Comparison of ENCODE assay signal across 8 mouse cellular contexts in the genomic region with DNA sequence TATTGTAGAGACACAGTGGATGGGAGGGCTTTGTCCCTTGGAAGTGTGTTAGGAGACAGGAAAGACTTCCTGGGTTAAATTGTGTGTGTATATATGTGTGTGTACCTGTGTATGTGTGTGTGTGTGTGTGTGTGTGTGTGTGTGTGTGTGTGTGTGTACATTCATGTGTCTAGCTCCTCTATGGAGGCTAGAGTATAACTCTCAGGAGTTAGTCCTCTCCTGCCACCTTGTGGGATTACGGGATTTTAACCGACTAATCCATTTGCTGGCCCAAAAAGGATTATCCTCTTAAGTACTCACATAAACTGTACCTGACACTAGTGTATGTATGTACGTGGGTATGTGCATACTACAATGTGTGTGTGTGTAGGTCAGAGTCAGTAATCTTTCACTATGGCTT.
DNase-seq lines count a peak whose midpoint lies in the region; ATAC-seq lines count a peak whose summit lies in the region.
"Had no signal": no experiment of that assay in that cellular context is flagged by ENCODE, and none has a peak within 500 bp of the region (broad histone marks: within the 10 kb centered on the region; RNA-seq: fewer than 3 reads in every experiment).

No protein-coding gene starts in this region.

- H3K4me2 ChIP-seq in intestine, embryonic 15.5 days (replicated peaks) = no peak overlapping the region
- H3K4me2 ChIP-seq in midbrain, embryonic 15.5 days = no peak overlapping the region
- H3K4me2 ChIP-seq: limb, embryonic 12.5 days had no signal

- ATAC-seq in intestine, embryonic 15.5 days = peak; percentile 53
- ATAC-seq in midbrain, embryonic 15.5 days (replicated peaks) = peak; percentile 63

- H3K27me3 ChIP-seq in intestine, embryonic 15.5 days (replicated peaks) = no peaks in the 10 kb centered on the region
- no peaks in the 10 kb centered on the region for H3K27me3 ChIP-seq in midbrain, embryonic 15.5 days (replicated peaks)
- H3K27me3 ChIP-seq: limb, embryonic 12.5 days had no signal

- H3K4me1 ChIP-seq in intestine, embryonic 15.5 days (replicated peaks) = no peaks in the 10 kb centered on the region
- no peaks in the 10 kb centered on the region for H3K4me1 ChIP-seq in midbrain, embryonic 15.5 days
- H3K4me1 ChIP-seq: limb, embryonic 12.5 days had no signal

- H3K9me3 ChIP-seq in intestine, embryonic 15.5 days = no peaks in the 10 kb centered on the region
- H3K9me3 ChIP-seq in midbrain, embryonic 15.5 days = no peaks in the 10 kb centered on the region
- H3K9me3 ChIP-seq: limb, embryonic 12.5 days had no signal

- H3K27ac ChIP-seq in intestine, embryonic 15.5 days = no peak overlapping the region
- H3K27ac ChIP-seq in midbrain, embryonic 15.5 days = no peak overlapping the region
- H3K27ac ChIP-seq: limb, embryonic 12.5 days had no signal

- intact Hi-C loops in left cerebral cortex, postnatal 14 days (cut with DNase I) = loop anchor here (10.0 kb wide), 1 partner anchor 194 kb away; no protein-coding TSS in a partner anchor
- intact Hi-C loops in left cerebral cortex, postnatal 36 days (cut with DNase I) = loop anchor here (5.0 kb wide), 2 partner anchors 192 to 347 kb away; no protein-coding TSS in a partner anchor

- WGBS in intestine, embryonic 15.5 days = 52% methylated on average over 3 of the region's 3 CpGs
- WGBS in midbrain, embryonic 15.5 days = 46% methylated on average over 3 of the region's 3 CpGs

- H3K4me3 ChIP-seq in intestine, embryonic 15.5 days (replicated peaks) = no peak overlapping the region
- no peak overlapping the region for H3K4me3 ChIP-seq in midbrain, embryonic 15.5 days
- H3K4me3 ChIP-seq: limb, embryonic 12.5 days had no signal

- no peak overlapping the region for H3K9ac ChIP-seq in intestine, embryonic 15.5 days
- no peak overlapping the region for H3K9ac ChIP-seq in midbrain, embryonic 15.5 days
- H3K9ac ChIP-seq: limb, embryonic 12.5 days had no signal

- 0 out of 2 replicates have a peak, but pooled peaks cover 3% of the 10 kb centered on the region for H3K36me3 ChIP-seq in intestine, embryonic 15.5 days
- H3K36me3 ChIP-seq in midbrain, embryonic 15.5 days (replicated peaks) = peaks cover 20% of the 10 kb centered on the region

- DNase-seq in left cerebral cortex, postnatal 14 days (ENCODE audit: low spot score in 2 of 2) = peak; percentile 56 to 60
- no peak for DNase-seq in left cerebral cortex, postnatal 36 days (ENCODE audit: low spot score in 2 of 2)
- peak; percentile 60 for DNase-seq in embryo, embryonic 10 days (ENCODE audit: low spot score)
- no peak for DNase-seq in gastrocnemius, adult 18-20 months (ENCODE audit: low spot score)
- no peak for DNase-seq in spleen, postnatal 14 days (ENCODE audit: low spot score in 2 of 2)

Comparison
In these comparisons a context has a peak if more than half of its experiments do, and no peak if none do; other contexts are left out.
1. DNase-seq: peak in left cerebral cortex, postnatal 14 days (2 of 2) and embryo, embryonic 10 days (single experiment); none in left cerebral cortex, postnatal 36 days (0 of 2), gastrocnemius, adult 18-20 months (single experiment) and spleen, postnatal 14 days (0 of 2).